Mouse (Mus musculus) skeletal muscle tissue, postnatal 0 days (tissue): ENCODE results near the gene Depdc5. TPM values are rescaled to one million over a fixed set of nuclear protein-coding genes. Genes with fewer than 3 reads are reported as not detected.

Experiments used
- polyA plus RNA-seq: library from polyadenylated mRNA; unstranded; fragments of >200 nt; fragmentation: Nextera tagmentation; extraction: Ambion mirVana; gene quantifications from 2 replicates; pipeline ENCODE4 v1.2.1, GENCODE M21; 2015

Depdc5 gene
- 4.0 and 5.0 TPM in 2 replicates for polyA plus RNA-seq

DNA sequence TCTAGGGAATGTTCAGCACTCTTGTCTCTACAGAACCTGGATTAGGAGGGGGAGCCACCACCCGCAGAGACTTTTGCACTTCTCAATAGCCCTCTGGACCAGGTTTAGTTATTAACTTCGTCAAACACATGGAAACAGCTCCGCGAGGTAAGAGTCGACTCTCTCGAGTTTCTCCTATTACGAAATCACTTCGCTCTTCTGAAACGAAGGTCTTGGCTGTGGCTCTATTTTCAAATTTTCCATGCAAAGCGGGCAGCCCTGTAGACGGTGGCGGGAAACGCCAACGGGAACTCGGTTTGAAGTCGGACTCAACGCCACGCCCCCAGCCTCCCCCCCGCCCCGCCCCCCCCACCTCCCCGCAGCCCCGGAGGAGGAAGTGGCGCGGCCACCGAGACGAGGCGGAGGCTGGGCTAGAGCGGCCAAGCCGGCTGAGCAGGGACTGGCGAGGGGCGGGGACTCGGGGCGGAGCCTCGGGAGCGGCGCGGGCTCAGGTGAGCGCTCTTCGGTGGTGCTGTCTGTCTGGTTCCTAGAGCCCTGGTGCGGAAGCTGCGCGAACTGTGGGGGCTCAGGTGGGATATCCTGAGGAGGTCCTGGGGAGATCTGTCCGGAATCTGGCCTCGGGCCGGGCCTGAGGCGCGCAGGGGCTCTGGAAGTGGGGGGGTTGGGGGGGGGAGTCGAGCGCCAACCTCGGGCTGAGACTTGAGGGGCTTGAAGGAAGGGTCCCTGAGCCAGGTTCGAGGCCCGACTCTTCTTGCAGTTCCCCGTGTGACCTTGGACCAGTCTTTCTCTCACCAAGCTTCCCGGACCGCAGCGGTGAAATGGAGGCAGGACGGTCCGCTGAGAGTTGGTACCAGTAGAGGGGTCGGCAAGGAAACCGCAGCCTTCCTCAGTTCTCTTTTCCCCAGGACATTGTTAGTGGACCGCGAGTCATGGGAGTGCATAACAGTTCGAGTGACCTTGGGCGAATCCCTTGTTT lies at the start of gene Depdc5:
TSS of gene Depdc5 (plus strand) at position 449 of the 976 bp plus-strand sequence.

DNA sequence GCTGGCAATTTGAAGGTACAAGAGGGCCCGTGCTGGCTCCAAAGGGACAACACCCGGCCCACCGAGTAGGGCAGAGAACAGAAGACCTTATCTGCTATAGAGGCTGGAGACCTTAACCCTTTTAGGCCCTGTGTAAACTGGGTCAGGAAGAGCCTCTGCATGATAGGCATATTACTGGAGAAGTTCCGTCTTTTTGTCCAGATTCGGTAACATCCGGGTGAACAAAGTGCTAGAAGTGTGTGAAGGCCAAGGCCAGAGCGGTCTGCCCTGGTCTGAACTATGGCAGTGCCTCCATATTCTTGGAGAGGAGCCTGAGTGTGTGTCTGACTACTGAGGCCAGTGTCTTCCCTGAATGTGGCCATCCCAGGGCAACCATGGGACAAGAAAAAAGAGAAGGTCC lies 36.5 kb upstream of the Depdc5 start, which contains the start of gene Gm20671:
TSS of gene Gm20671 (minus strand) at position 101 of the 400 bp plus-strand sequence.

DNA sequence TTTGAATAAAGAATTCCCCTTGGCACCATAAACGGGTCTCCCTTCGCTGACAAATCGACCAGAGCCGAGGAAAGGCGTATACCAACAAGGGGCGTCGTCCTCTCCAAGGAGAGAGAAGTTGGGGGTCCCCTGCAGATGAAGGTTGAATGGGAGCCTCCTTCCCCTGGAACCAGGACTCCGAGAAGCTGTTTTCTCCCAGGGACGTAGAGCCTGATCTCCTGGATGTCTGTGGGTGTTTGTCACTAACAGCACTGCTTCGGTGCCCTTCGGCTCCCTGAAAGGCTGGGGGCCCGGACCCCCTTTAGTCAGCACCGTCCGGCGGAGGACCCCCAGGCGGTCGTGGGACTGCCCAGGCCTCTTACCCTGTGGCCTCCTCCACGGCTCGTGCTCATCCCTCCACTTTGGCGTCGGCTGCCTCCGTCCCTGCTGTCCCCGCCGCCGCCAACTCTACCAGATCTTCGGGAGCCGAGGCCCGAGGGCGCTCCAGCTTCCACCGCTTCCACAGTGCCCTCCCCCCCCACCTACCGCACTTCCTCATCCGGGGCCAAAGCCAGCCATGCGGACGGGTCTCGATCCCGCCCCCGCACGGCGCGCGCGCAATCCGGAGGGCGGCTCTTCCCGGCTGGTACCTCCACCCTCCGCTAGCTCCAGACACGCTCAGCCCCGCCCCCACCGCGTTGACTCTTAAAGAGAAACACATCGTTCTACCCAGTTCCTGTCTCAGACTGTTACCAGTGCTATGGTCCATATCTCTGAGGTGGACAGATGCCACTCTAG lies 9.6 kb upstream of the Depdc5 start, which contains the start of gene Prr14l:
TSS of gene Prr14l (minus strand) at position 526 of the 777 bp plus-strand sequence.

DNA sequence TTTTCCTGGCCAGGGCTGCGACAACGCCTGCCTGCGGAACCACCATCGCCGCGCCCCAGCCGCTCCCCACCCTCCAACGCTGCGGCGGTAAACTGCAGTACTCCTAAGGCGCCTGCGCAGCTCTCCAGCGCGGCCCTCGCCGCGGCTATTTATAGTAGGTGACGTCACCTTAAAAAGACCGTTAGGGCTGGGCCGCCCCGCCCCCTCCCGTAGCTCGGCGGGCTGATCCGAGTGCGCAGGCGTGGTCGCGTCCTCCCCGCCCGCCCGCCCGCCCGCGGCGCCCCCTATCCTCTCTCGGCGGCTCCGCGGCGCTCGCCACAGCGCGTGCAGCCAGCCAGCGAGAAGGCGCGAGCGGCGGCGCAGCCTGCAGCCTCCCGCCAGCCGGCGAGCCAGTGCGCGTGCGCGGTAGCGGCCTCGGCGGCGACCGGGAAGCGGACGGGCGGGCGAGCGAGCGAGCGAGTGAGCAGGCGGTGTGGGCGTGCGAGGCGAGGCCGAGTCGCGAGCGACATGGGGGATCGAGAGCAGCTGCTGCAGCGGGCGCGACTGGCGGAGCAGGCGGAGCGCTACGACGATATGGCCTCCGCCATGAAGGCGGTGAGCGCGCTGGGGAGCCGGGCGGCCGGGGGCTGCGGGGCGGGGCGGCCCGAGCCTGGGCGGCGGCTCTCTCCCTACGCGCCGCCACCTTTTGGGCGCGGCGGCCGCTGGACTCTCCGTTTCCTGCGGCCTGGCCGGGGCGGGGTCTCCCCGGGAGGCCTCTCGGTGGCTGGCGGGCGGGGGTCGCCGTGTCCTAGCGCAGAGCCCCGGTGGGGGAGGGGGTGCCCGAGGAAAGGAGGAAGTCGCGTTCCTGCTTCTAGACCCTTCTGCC lies 155.3 kb downstream of the Depdc5 start, which contains the start of gene Ywhah:
TSS of gene Ywhah (plus strand) at position 256 of the 865 bp plus-strand sequence.

Other genes starting within 250 kb of the Depdc5 start
- 36.4 and 39.5 TPM in 2 replicates for gene Pisd, start 78.1 kb upstream of the Depdc5 start, polyA plus RNA-seq
- gene Gm20671, start 36.6 kb upstream of the Depdc5 start, polyA plus RNA-seq = not detected in 2 replicates
- 4.6 and 5.5 TPM in 2 replicates for gene Prr14l, start 9.4 kb upstream of the Depdc5 start, polyA plus RNA-seq
- 149 and 179 TPM in 2 replicates for gene Ywhah, start 155.1 kb downstream of the Depdc5 start, polyA plus RNA-seq
- gene Slc5a1, start 240.5 kb downstream of the Depdc5 start, polyA plus RNA-seq = 0.21 TPM in 1 of 2 replicates, not detected in the other